Comparison of ENCODE assay signal across 19 mouse cellular contexts in the genomic region with DNA sequence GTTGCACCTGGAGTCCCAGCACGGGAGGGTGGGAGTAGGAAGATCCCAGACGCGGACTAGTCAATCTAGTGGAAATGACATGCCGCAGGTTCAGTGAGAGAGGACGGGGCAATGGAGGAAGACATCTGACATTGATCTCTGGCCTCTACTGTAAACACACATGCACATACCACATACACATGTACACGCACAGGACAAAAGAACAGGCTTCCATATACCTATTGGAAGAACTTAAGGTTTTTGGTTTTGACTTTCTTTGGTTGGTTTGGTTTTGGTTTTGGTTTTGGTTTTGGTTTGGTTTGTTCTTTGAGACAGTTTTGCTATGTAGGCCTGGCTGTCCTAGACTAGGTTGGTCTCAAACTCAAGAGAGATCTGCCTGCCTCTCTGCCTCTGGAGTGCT. TPM values are rescaled to one million over a fixed set of nuclear protein-coding genes. Genes with fewer than 3 reads are reported as not detected.
DNase-seq lines count a peak whose midpoint lies in the region; ATAC-seq lines count a peak whose summit lies in the region.
"Had no signal": no experiment of that assay in that cellular context is flagged by ENCODE, and none has a peak within 500 bp of the region (broad histone marks: within the 10 kb centered on the region; RNA-seq: fewer than 3 reads in every experiment).

No protein-coding gene starts in this region.

- no peaks in the 10 kb centered on the region for H3K9me3 ChIP-seq in hindbrain, embryonic 16.5 days (ENCODE audit: control insufficient read depth, low read length)
- H3K9me3 ChIP-seq in forebrain, embryonic 16.5 days (ENCODE audit: control insufficient read depth, low read length) = no peaks in the 10 kb centered on the region
- H3K9me3 ChIP-seq: embryonic facial prominence, embryonic 10.5 days; forebrain, embryonic 13.5 days; G1E; hindbrain, embryonic 13.5 days had no signal

- no peak overlapping the region for H3K27ac ChIP-seq in hindbrain, embryonic 16.5 days (ENCODE audit: low read depth, low read length)
- H3K27ac ChIP-seq in forebrain, embryonic 16.5 days (ENCODE audit: low read length) = no peak overlapping the region
- H3K27ac ChIP-seq: embryonic facial prominence, embryonic 10.5 days; forebrain, embryonic 13.5 days; gastrocnemius, adult 2 months; hindbrain, embryonic 13.5 days had no signal

- 94% methylated on average over 6 of the region's 6 CpGs for WGBS in hindbrain, embryonic 16.5 days
- 91% methylated on average over 6 of the region's 6 CpGs for WGBS in forebrain, embryonic 16.5 days

- no peak overlapping the region for H3K4me2 ChIP-seq in hindbrain, embryonic 16.5 days (ENCODE audit: low read length)
- H3K4me2 ChIP-seq in forebrain, embryonic 16.5 days (ENCODE audit: low read length) = no peak overlapping the region
- H3K4me2 ChIP-seq: forebrain, embryonic 13.5 days; hindbrain, embryonic 13.5 days had no signal

- no peaks in the 10 kb centered on the region for H3K36me3 ChIP-seq in hindbrain, embryonic 16.5 days (ENCODE audit: control insufficient read depth, insufficient read depth, low read length)
- no peaks in the 10 kb centered on the region for H3K36me3 ChIP-seq in forebrain, embryonic 16.5 days (ENCODE audit: control insufficient read depth, insufficient read depth)
- H3K36me3 ChIP-seq: hindbrain, embryonic 13.5 days had no signal

- peak; percentile 35 for DNase-seq in heart, adult 11 months
- DNase-seq in heart, postnatal 14 days = no peak
- peak; percentile 18 for DNase-seq in thymus, postnatal 25 days
- no peak for DNase-seq in thymus, postnatal 4 days
- DNase-seq in induced T-regulatory cell, adult 2 months (ENCODE audit: low read depth) = peak; percentile 84
- DNase-seq in gastrocnemius, adult 8-10 months (ENCODE audit: low spot score in 2 of 2) = no peak
- DNase-seq: adrenal gland, postnatal 14 days; B cell, adult 2 months; cerebellum, adult 18-20 months; cerebellum, adult 9-11 months; gastrocnemius, adult 2 months; heart, postnatal 10 days; kidney, adult 11 months had no signal

- ATAC-seq in hindbrain, embryonic 16.5 days = no peak
- no peak for ATAC-seq in forebrain, embryonic 16.5 days
- ATAC-seq: forebrain, embryonic 13.5 days had no signal

- no peak overlapping the region for H3K9ac ChIP-seq in hindbrain, embryonic 16.5 days (ENCODE audit: low read depth, low read length)
- H3K9ac ChIP-seq in forebrain, embryonic 16.5 days (replicated peaks; ENCODE audit: low read depth, low read length) = no peak overlapping the region
- H3K9ac ChIP-seq: forebrain, embryonic 13.5 days; hindbrain, embryonic 13.5 days had no signal

- H3K27me3 ChIP-seq in hindbrain, embryonic 16.5 days (replicated peaks; ENCODE audit: control insufficient read depth, insufficient read depth, low read length) = no peaks in the 10 kb centered on the region
- no peaks in the 10 kb centered on the region for H3K27me3 ChIP-seq in forebrain, embryonic 16.5 days (replicated peaks; ENCODE audit: control insufficient read depth, insufficient read depth, low read length)
- H3K27me3 ChIP-seq: forebrain, embryonic 13.5 days; hindbrain, embryonic 13.5 days had no signal

- H3K4me3 ChIP-seq in hindbrain, embryonic 16.5 days (ENCODE audit: low read length) = no peak overlapping the region
- H3K4me3 ChIP-seq in forebrain, embryonic 16.5 days (replicated peaks; ENCODE audit: low read length) = no peak overlapping the region
- H3K4me3 ChIP-seq: embryonic facial prominence, embryonic 10.5 days; forebrain, embryonic 13.5 days; gastrocnemius, adult 2 months; hindbrain, embryonic 13.5 days had no signal

- intact Hi-C loops in heart, postnatal 14 days (cut with DNase I) = no loop called here

- H3K4me1 ChIP-seq in hindbrain, embryonic 16.5 days (ENCODE audit: control insufficient read depth, insufficient read depth, low read depth, low read length) = no peaks in the 10 kb centered on the region
- H3K4me1 ChIP-seq in forebrain, embryonic 16.5 days (replicated peaks; ENCODE audit: control insufficient read depth, insufficient read depth, low read length) = no peaks in the 10 kb centered on the region
- H3K4me1 ChIP-seq: embryonic facial prominence, embryonic 10.5 days; forebrain, embryonic 13.5 days; hindbrain, embryonic 13.5 days had no signal

RNA-seq across cellular contexts. Expression of a gene that starts 12.2 kb away (rescaled TPM):
- 10 to 100 TPM; 11.3 to 11.5 TPM for total RNA-seq in heart, postnatal 14 days (2021)
- 16.3 and 20.1 TPM in 2 replicates for polyA plus RNA-seq in hindbrain, embryonic 16.5 days (2015; fragmentation: Nextera tagmentation; extraction: Ambion mirVana)
- total RNA-seq in gastrocnemius, adult 8-10 months (2022) = 10 to 100 TPM in 1 of 4 experiments, 1 to 10 TPM in 3; 7.5 to 12.3 (median 9.4) TPM
- 26.1 and 30.2 TPM in 2 replicates for polyA plus RNA-seq in forebrain, embryonic 16.5 days (2015; fragmentation: Nextera tagmentation; extraction: Ambion mirVana)

Comparison
In these comparisons a context has a peak if more than half of its experiments do, and no peak if none do; other contexts are left out.
1. DNase-seq: peak in heart, adult 11 months (single experiment), thymus, postnatal 25 days (single experiment) and induced T-regulatory cell, adult 2 months (single experiment); none in heart, postnatal 14 days (0 of 2), thymus, postnatal 4 days (single experiment) and gastrocnemius, adult 8-10 months (0 of 2).